Mouse (Mus musculus): ENCODE results near the gene Vsir. TPM values are rescaled to one million over a fixed set of nuclear protein-coding genes. Genes with fewer than 3 reads are reported as not detected.

Gene Vsir
- polyA plus RNA-seq, 1 experiment from 2014 or later, result 7.2 TPM

Other genes starting within 250 kb of the Vsir start
- gene Spock2, start 240.6 kb upstream of the Vsir start, polyA plus RNA-seq (2015; fragmentation: Nextera tagmentation; extraction: Ambion mirVana), result 3.7 and 4.2 TPM in 2 replicates
- gene Chst3, start 127.6 kb upstream of the Vsir start, polyA plus RNA-seq (2015; fragmentation: Nextera tagmentation; extraction: Ambion mirVana), result 1.9 TPM in 2 replicates
- gene Psap, start 69.2 kb upstream of the Vsir start, polyA plus RNA-seq (2015; fragmentation: Nextera tagmentation; extraction: Ambion mirVana), result 144 and 147 TPM in 2 replicates
- gene Gm17455, start 52.9 kb downstream of the Vsir start, polyA plus RNA-seq (2015; fragmentation: Nextera tagmentation; extraction: Ambion mirVana), result 0.28 TPM in 1 of 2 replicates, not detected in the other